8 mouse cellular contexts compared by ENCODE assay signal in genomic region chr4:142170882-142171768, GRCm38 (mm10).
DNase-seq lines count a peak whose midpoint lies in the region; ATAC-seq and TF ChIP-seq lines count a peak whose summit lies in the region.

No protein-coding gene starts in this region.

- dilution Hi-C loops in CH12.LX (cut with MboI; ENCODE audit: extremely low pct_ligation_motif_present, extremely low pct_unique_long_range_greater_than_20kb, low sequenced_read_pairs), result no loop called here

- peak overlapping the region; percentile 21 for H3K9ac ChIP-seq in CH12.LX (ENCODE audit: insufficient read depth, low read depth)
- no peak overlapping the region for H3K9ac ChIP-seq in limb, embryonic 13.5 days

- no peaks in the 10 kb centered on the region for H3K9me3 ChIP-seq in CH12.LX (replicated peaks; ENCODE audit: low read length)
- H3K9me3 ChIP-seq in limb, embryonic 13.5 days, result no peaks in the 10 kb centered on the region

- TF ChIP-seq CTCF in CH12.LX (conservative IDR thresholded peaks at IDR 0.05 in 1 of 2, IDR thresholded peaks at IDR 0.05 in 1 of 2; ENCODE audit: low read depth in 2 of 2, low read length in 2 of 2), result peak in 1 of 2 experiments; percentile 58; a peak in 2 of 4 replicates

- intact Hi-C loops in gastrocnemius, postnatal 36 days (cut with DNase I), result no loop called here

- H3K4me1 ChIP-seq in CH12.LX (ENCODE audit: control insufficient read depth in 1 of 2, insufficient read depth in 2 of 2), result peaks cover 28 to 63% of the 10 kb centered on the region in 2 experiments
- peaks cover 49% of the 10 kb centered on the region for H3K4me1 ChIP-seq in limb, embryonic 13.5 days

- TF ChIP-seq POLR2A in CH12.LX (IDR thresholded peaks at IDR 0.05; ENCODE audit: low read depth, low read length), result no peak

- no peaks in the 10 kb centered on the region for H3K79me2 ChIP-seq in CH12.LX (replicated peaks; ENCODE audit: control insufficient read depth, extremely low read depth, insufficient read depth, poor library complexity, severe bottlenecking)

- DNase-seq in adrenal gland, postnatal 14 days, result peak; percentile 47
- DNase-seq in adrenal gland, adult 2 months, result no peak
- DNase-seq in CH12.LX (ENCODE audit: extremely low read depth), result peak; percentile 55
- peak; percentile 47 to 54 for DNase-seq in gastrocnemius, postnatal 36 days
- no peak for DNase-seq in B cell, adult 2 months
- no peak for DNase-seq in ovary, postnatal 10 days (ENCODE audit: low spot score)
- DNase-seq in frontal cortex, postnatal 14 days (ENCODE audit: low spot score in 2 of 2), result no peak

- ATAC-seq in limb, embryonic 13.5 days (ENCODE audit: low FRiP score, low read depth), result no peak

- in situ Hi-C loops in CH12.LX (cut with MboI; ENCODE audit: low pct_ligation_motif_present, low pct_unique_long_range_greater_than_20kb, low sequenced_read_pairs), result loop anchor here (25.0 kb wide), 2 partner anchors 241 to 1066 kb away; no protein-coding TSS in a partner anchor

- H3K4me3 ChIP-seq in CH12.LX (replicated peaks in 1 of 3; ENCODE audit: low read depth in 2 of 3, low read length in 2 of 3, poor library complexity in 1 of 3), result no peak overlapping the region
- H3K4me3 ChIP-seq in limb, embryonic 13.5 days, result no peak overlapping the region

- TF ChIP-seq RAD21 in CH12.LX (IDR thresholded peaks at IDR 0.05; ENCODE audit: low read depth, low read length), result peak; percentile 12

- no peaks in the 10 kb centered on the region for H3K27me3 ChIP-seq in CH12.LX (replicated peaks)
- H3K27me3 ChIP-seq in limb, embryonic 13.5 days, result no peaks in the 10 kb centered on the region

- H3K4me2 ChIP-seq in CH12.LX (ENCODE audit: insufficient read depth, low read depth, poor library complexity, severe bottlenecking), result peak overlapping the region; percentile 2; the same call in 1 of the 2 replicates
- no peak overlapping the region for H3K4me2 ChIP-seq in limb, embryonic 13.5 days (replicated peaks)

- H3K36me3 ChIP-seq in CH12.LX (replicated peaks in 1 of 2; ENCODE audit: control insufficient read depth in 1 of 2, insufficient read depth in 1 of 2, low read length in 1 of 2), result peaks cover 0 to 13% of the 10 kb centered on the region in 2 experiments
- H3K36me3 ChIP-seq in limb, embryonic 13.5 days, result no peaks in the 10 kb centered on the region

- 58% methylated on average over 18 of the region's 18 CpGs for WGBS in limb, embryonic 13.5 days

- TF ChIP-seq EP300 in CH12.LX (IDR thresholded peaks at IDR 0.05; ENCODE audit: low read length), result peak; percentile 42; the same call in 1 of the 2 replicates

- H3K27ac ChIP-seq in CH12.LX (ENCODE audit: insufficient read depth, low read depth), result peak overlapping the region; percentile 70
- H3K27ac ChIP-seq in limb, embryonic 13.5 days, result peak overlapping the region; percentile 28; the same call in 1 of the 2 replicates

TF ChIP-seq in CH12.LX, 34 proteins besides CTCF, POLR2A, EP300 and RAD21:
- no peak for TF ChIP-seq USF1 (IDR thresholded peaks at IDR 0.05; ENCODE audit: low read depth, low read length)
- TF ChIP-seq CHD1 (IDR thresholded peaks at IDR 0.05; ENCODE audit: low read depth, low read length), result peak; percentile 94
- TF ChIP-seq NELFE (IDR thresholded peaks at IDR 0.05; ENCODE audit: low read depth, low read length), result 0 out of 2 replicates have a peak, but pooled peaks have one; percentile 29
- TF ChIP-seq NRF1 (IDR thresholded peaks at IDR 0.05; ENCODE audit: low read depth, low read length), result no peak
- TF ChIP-seq SMC3 (IDR thresholded peaks at IDR 0.05; ENCODE audit: low read depth, low read length), result peak; percentile 53
- TF ChIP-seq MEF2A (IDR thresholded peaks at IDR 0.05; ENCODE audit: borderline replicate concordance, low read depth, low read length), result no peak; the same call in 1 of the 2 replicates
- TF ChIP-seq ELF1 (IDR thresholded peaks at IDR 0.05; ENCODE audit: low read depth, low read length), result peak; percentile 77
- TF ChIP-seq USF2 (conservative IDR thresholded peaks at IDR 0.05; ENCODE audit: low read depth, low read length), result no peak
- 0 out of 2 replicates have a peak, but pooled peaks have one; percentile 36 for TF ChIP-seq ZMIZ1 (IDR thresholded peaks at IDR 0.05; ENCODE audit: low read depth, low read length)
- TF ChIP-seq ZC3H11A (IDR thresholded peaks at IDR 0.05; ENCODE audit: low read depth, low read length), result no peak
- no peak for TF ChIP-seq HCFC1 (IDR thresholded peaks at IDR 0.05; ENCODE audit: low read depth, low read length)
- no peak for TF ChIP-seq KAT2A (IDR thresholded peaks at IDR 0.05; ENCODE audit: insufficient replicate concordance, low read length)
- TF ChIP-seq E2F4 (IDR thresholded peaks at IDR 0.05; ENCODE audit: insufficient replicate concordance, low read depth, low read length), result no peak
- TF ChIP-seq JUN (IDR thresholded peaks at IDR 0.05; ENCODE audit: insufficient read depth, low read depth, low read length), result no peak
- no peak for TF ChIP-seq MAX (IDR thresholded peaks at IDR 0.05; ENCODE audit: low read length)
- no peak for TF ChIP-seq ZKSCAN1 (IDR thresholded peaks at IDR 0.05; ENCODE audit: borderline replicate concordance, low read depth, low read length)
- no peak for TF ChIP-seq MYC (IDR thresholded peaks at IDR 0.05; ENCODE audit: low read depth, low read length)
- TF ChIP-seq MAZ (IDR thresholded peaks at IDR 0.05; ENCODE audit: low read depth, low read length), result peak; percentile 69; the same call in 1 of the 2 replicates
- TF ChIP-seq PAX5 (IDR thresholded peaks at IDR 0.05; ENCODE audit: low read length), result no peak
- no peak for TF ChIP-seq GABPA (IDR thresholded peaks at IDR 0.05; ENCODE audit: insufficient replicate concordance, low read depth, low read length)
- TF ChIP-seq TBP (conservative IDR thresholded peaks at IDR 0.05; ENCODE audit: low read depth, low read length), result no peak
- TF ChIP-seq IRF4 (IDR thresholded peaks at IDR 0.05; ENCODE audit: low read depth, low read length), result peak; percentile 82
- no peak for TF ChIP-seq POLR2AphosphoS2 (IDR thresholded peaks at IDR 0.05; ENCODE audit: low read depth, low read length)
- TF ChIP-seq JUND (conservative IDR thresholded peaks at IDR 0.05; ENCODE audit: low read depth, low read length), result no peak
- TF ChIP-seq ETS1 (conservative IDR thresholded peaks at IDR 0.05; ENCODE audit: low read depth, low read length), result peak; percentile 37; the same call in 1 of the 2 replicates
- TF ChIP-seq MAFK (IDR thresholded peaks at IDR 0.05; ENCODE audit: insufficient replicate concordance, low read length), result peak; percentile 99
- no peak for TF ChIP-seq RCOR1 (conservative IDR thresholded peaks at IDR 0.05; ENCODE audit: low read depth, low read length)
- no peak; the same call in 1 of the 2 replicates for TF ChIP-seq BHLHE40 (IDR thresholded peaks at IDR 0.05; ENCODE audit: low read depth, low read length)
- TF ChIP-seq MXI1 (IDR thresholded peaks at IDR 0.05; ENCODE audit: low read depth, low read length), result peak; percentile 48
- TF ChIP-seq UBTF (IDR thresholded peaks at IDR 0.05; ENCODE audit: low read depth, low read length), result 0 out of 2 replicates have a peak, but pooled peaks have one; percentile 52
- no peak; the same call in 1 of the 2 replicates for TF ChIP-seq CHD2 (IDR thresholded peaks at IDR 0.05; ENCODE audit: low read length)
- TF ChIP-seq TCF12 (IDR thresholded peaks at IDR 0.05; ENCODE audit: low read depth, low read length), result no peak; the same call in 1 of the 2 replicates
- TF ChIP-seq ZNF384 (IDR thresholded peaks at IDR 0.05; ENCODE audit: low read depth, low read length), result no peak
- no peak; the same call in 1 of the 2 replicates for TF ChIP-seq SIN3A (IDR thresholded peaks at IDR 0.05; ENCODE audit: low read length)

Comparison
In these comparisons a context has a peak if more than half of its experiments do, and no peak if none do; other contexts are left out.
1. DNase-seq: peak in adrenal gland, postnatal 14 days (single experiment), CH12.LX (single experiment) and gastrocnemius, postnatal 36 days (2 of 2); none in adrenal gland, adult 2 months (single experiment), B cell, adult 2 months (0 of 2), ovary, postnatal 10 days (single experiment) and frontal cortex, postnatal 14 days (0 of 2).